Mouse (Mus musculus) hindbrain, embryonic 13.5 days (tissue): ENCODE results near the gene Hpse2. TPM values are rescaled to one million over a fixed set of nuclear protein-coding genes. Genes with fewer than 3 reads are reported as not detected.

Source experiments
- ATAC-seq: fragments of 200-750 bp; cut with Nextera tagmentation; 2 replicates; pipeline ENCODE4 v1.8.0; 2017; ENCODE audit warnings: moderate TSS enrichment; ENCODE audit not compliant: low FRiP score
- H3K27ac ChIP-seq: fragments of 300-500 bp; sonication (generic); 2 replicates; pipeline ENCODE4 v1.5.1; 2015; ENCODE audit warnings: inconsistent platforms, mild to moderate bottlenecking, moderate library complexity
- H3K27me3 ChIP-seq: fragments of 300-500 bp; sonication (generic); 2 replicates; pipeline ENCODE4 v1.6.1; 2015; ENCODE audit warnings: mild to moderate bottlenecking, inconsistent platforms
- H3K36me3 ChIP-seq: fragments of 300-500 bp; sonication (generic); 2 replicates; pipeline ENCODE4 v1.6.1; 2015; ENCODE audit warnings: mild to moderate bottlenecking, inconsistent platforms
- H3K4me1 ChIP-seq: fragments of 300-500 bp; sonication (generic); replicated peaks from 2 replicates; pipeline ENCODE4 v1.6.1; 2015; ENCODE audit warnings: inconsistent platforms
- H3K4me2 ChIP-seq: fragments of 300-500 bp; sonication (generic); 2 replicates; pipeline ENCODE4 v1.6.1; 2015; ENCODE audit warnings: inconsistent platforms, mild to moderate bottlenecking, moderate library complexity
- H3K4me3 ChIP-seq: fragments of 300-500 bp; sonication (generic); 2 replicates; pipeline ENCODE4 v1.5.1; 2015; ENCODE audit warnings: mild to moderate bottlenecking, inconsistent platforms
- H3K9ac ChIP-seq: fragments of 300-500 bp; sonication (generic); 2 replicates; pipeline ENCODE4 v1.6.1; 2015; ENCODE audit warnings: mild to moderate bottlenecking, inconsistent platforms
- H3K9me3 ChIP-seq: fragments of 300-500 bp; sonication (generic); 2 replicates; pipeline ENCODE4 v1.6.1; 2016; ENCODE audit warnings: inconsistent platforms
- WGBS: fragments of 180-500 bp; shearing (Covaris S2); methylation state at CpG from one replicate; pipeline ENCODE4 v1.1.7; 2015; 5-methylcytosine and 5-hydroxymethylcytosine counted together
- polyA plus RNA-seq: library from polyadenylated mRNA; unstranded; fragments of >200 nt; fragmentation: Nextera tagmentation; extraction: Ambion mirVana; gene quantifications from 2 replicates; pipeline ENCODE4 v1.2.1, GENCODE M21; 2015

Hpse2 gene
- polyA plus RNA-seq, 1 experiment from 2014 or later: 0.05 TPM

DNA sequence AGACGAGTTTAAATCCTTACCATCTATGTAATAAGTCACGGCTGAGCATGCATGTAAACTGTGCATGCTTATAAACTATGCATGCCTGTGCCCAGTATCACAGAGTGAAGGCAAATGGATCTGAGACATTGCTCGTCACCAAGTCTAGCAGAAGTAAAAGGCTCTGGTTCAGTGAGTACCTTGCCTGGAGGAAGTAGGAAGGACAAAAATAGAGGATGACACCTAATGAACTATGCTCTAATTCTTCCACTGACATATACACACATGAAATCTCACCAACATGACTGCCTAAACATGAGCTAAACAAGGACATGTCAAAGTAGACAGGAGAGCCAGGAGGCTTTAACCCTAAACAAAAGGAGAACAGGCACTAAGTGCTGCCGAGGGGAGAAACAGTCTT is 391.7 kb downstream of the Hpse2 start:
- no peak for ATAC-seq
- Histone ChIP-seq H3K4me3 (no peak overlapping the region), H3K9me3 (no peaks in the 10 kb centered on the region), H3K27me3 (no peaks in the 10 kb centered on the region), H3K36me3 (no peaks in the 10 kb centered on the region), H3K27ac (no peak overlapping the region), H3K4me1 (no peaks in the 10 kb centered on the region), H3K9ac (no peak overlapping the region), H3K4me2 (no peak overlapping the region)
- WGBS: 84% methylated on average over 4 of the region's 4 CpGs

DNA sequence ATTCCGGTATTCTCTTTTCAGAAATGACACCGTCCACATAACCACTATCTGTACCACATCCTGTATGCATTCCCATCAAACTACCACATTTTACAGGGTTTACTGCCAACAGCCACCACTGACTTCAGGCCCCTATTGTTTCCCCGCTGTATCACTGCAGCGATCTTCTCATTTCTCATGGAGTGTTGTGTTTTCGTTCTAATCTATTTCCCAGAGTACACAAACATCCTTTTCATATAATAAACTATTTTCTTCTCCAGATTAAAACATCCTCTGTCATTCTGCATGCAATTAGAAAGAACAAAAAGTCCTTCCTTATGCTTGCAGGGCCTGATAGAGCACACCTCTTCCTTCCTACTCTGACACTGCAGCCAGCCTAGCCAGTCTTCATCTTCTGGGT is 399.3 kb downstream of the Hpse2 start:
- Histone ChIP-seq H3K27ac (no peak overlapping the region), H3K4me2 (no peak overlapping the region), H3K4me1 (no peaks in the 10 kb centered on the region), H3K9ac (no peak overlapping the region), H3K36me3 (no peaks in the 10 kb centered on the region), H3K9me3 (no peaks in the 10 kb centered on the region; the same call in 1 of the 2 replicates), H3K27me3 (no peaks in the 10 kb centered on the region), H3K4me3 (no peak overlapping the region)
- WGBS: 89% methylated on average over 5 of the region's 5 CpGs
- no peak for ATAC-seq

DNA sequence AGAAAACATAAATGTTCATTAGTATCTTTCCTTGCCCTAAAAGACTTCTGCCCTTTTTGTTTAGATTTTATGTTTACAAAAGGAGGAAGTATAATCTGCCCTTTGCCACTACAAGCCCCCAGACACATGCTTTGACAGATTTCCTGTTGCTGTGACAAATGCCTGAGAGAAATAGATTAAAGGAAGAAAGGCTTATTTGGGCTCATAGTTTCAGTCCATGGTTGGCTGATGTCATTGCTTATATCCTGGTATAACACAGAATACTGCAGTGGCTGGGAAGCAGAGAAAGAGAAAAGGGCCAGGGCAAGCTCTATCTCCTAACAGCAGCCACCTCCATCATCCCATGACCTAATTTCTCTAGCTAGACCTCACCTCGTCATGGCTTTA is 401.8 kb downstream of the Hpse2 start:
- Histone ChIP-seq H3K9me3 (no peaks in the 10 kb centered on the region; the same call in 1 of the 2 replicates), H3K4me3 (no peak overlapping the region), H3K36me3 (no peaks in the 10 kb centered on the region), H3K9ac (no peak overlapping the region), H3K27me3 (no peaks in the 10 kb centered on the region), H3K4me2 (no peak overlapping the region), H3K27ac (no peak overlapping the region), H3K4me1 (no peaks in the 10 kb centered on the region)
- WGBS: 68% methylated on average over 1 of the region's 1 CpGs
- no peak for ATAC-seq

DNA sequence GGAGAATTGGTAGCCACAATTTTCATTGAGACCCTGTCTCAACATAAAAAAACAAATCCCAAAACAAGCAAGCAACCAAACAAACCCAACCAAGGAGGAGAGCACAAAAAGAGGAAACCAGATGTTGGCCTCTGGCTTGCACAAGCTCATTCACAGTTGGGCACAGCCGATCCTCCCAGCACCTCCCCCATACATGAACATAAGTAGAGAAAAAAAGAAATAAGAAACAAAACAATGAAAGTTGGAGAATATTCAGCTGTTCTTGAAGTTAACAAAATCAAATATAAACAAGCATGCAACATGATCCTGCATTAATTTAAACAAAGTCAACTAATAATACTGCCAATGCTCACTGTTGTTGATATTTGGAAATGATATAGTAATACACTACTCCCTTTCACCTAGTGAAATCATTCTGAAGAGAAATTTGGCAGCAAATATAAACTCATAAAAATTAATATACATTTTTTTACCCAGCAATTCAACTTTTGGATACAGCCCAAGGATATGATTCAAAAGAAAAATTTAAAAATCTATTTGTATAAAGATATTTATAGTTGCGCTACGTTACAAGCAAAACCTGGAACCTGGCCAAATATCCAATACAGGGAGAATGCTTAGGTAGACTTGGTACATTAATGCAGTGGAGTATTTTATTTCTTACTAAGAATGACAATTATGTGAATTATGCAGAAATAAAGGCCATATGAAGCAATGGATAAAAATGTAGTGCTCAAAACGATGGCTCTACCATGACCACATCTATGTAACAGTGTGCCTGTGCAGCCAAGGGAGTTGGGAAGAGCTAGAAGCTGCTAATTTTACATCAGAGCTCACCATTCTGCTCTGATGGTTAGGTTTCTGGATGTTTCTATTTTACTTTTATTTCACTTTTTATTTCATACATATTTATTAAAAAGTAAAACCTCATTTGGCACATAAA is 402.5 kb downstream of the Hpse2 start:
- ATAC-seq: no peak
- H3K9me3 ChIP-seq: no peaks in the 10 kb centered on the region; the same call in 1 of the 2 replicates
- H3K9ac ChIP-seq: no peak overlapping the region
- H3K4me2 ChIP-seq: no peak overlapping the region
- H3K4me1 ChIP-seq: no peaks in the 10 kb centered on the region
- H3K27ac ChIP-seq: no peak overlapping the region
- 82% methylated on average over 4 of the region's 4 CpGs for WGBS
- no peaks in the 10 kb centered on the region for H3K36me3 ChIP-seq
- H3K27me3 ChIP-seq: no peaks in the 10 kb centered on the region
- no peak overlapping the region for H3K4me3 ChIP-seq

DNA sequence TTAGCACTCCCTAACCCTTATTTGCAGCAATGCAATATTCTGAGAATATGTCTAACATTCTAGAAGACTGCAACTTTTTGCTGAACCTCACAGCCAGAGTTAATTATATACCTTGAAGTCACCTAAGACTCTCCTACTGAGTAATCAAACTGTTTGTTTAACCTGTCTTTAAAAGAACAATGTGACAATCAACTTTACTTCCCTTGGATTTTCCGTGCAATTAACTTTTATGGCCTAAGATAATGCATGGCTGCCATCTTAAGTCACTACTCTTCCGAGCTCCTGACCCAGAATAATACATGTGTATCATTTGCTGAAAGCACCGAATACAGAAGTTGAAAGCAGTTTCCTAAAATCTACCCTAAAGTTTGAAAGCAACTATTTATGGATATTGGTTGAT is 407.6 kb downstream of the Hpse2 start:
- no peaks in the 10 kb centered on the region for H3K36me3 ChIP-seq
- no peak overlapping the region for H3K27ac ChIP-seq
- no peaks in the 10 kb centered on the region; the same call in 1 of the 2 replicates for H3K9me3 ChIP-seq
- no peaks in the 10 kb centered on the region for H3K27me3 ChIP-seq
- no peak overlapping the region for H3K9ac ChIP-seq
- H3K4me2 ChIP-seq: no peak overlapping the region
- WGBS: 50% methylated on average over 3 of the region's 3 CpGs
- ATAC-seq: no peak
- no peak overlapping the region for H3K4me3 ChIP-seq
- no peaks in the 10 kb centered on the region for H3K4me1 ChIP-seq

DNA sequence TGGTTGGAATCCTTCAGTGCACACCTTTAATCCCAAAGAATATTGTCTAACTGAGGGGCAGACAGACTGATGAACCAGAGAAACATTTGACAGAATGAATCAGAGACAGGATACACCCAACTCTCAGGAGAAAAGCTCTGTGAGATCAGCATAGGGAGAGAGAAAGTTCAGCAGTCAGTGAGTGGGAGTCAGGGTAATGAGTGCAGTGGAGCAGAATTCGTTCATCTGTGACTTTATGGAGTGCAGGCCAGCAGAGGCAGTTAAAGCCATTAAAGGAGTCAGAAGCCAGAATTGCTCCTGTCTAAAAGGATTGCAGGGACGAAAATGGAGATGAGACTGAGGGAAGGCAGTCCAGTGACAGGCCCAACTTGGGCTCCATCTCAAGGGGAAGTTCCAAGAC is 410.2 kb downstream of the Hpse2 start:
- ATAC-seq: no peak
- Histone ChIP-seq H3K27ac (no peak overlapping the region), H3K27me3 (no peaks in the 10 kb centered on the region), H3K9me3 (no peaks in the 10 kb centered on the region), H3K9ac (no peak overlapping the region), H3K4me2 (no peak overlapping the region), H3K4me3 (no peak overlapping the region), H3K36me3 (no peaks in the 10 kb centered on the region), H3K4me1 (no peaks in the 10 kb centered on the region)
- WGBS: 77% methylated on average over 2 of the region's 2 CpGs

DNA sequence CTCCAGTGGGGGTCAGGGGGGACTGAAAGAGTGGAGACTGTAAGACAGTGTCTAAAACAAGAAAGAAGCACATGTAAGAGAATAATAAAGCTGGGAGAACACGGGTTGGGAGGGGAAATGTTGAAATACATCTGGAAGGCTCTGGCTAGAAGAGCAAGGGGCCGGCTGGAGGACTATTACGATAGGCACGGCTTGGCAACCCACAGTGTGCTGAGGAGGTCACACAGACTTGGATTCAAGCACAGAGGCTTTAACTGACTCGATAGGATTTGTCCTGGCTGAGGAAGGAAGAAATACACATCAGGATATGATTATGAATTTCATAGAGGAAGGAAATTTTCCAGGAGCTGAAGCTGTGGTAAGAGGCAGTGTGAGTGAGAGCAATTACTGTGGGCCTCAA is 414.4 kb downstream of the Hpse2 start:
- no peaks in the 10 kb centered on the region for H3K4me1 ChIP-seq
- no peaks in the 10 kb centered on the region for H3K36me3 ChIP-seq
- no peak overlapping the region for H3K4me3 ChIP-seq
- 92% methylated on average over 5 of the region's 5 CpGs for WGBS
- no peaks in the 10 kb centered on the region for H3K9me3 ChIP-seq
- H3K9ac ChIP-seq: no peak overlapping the region
- ATAC-seq: no peak
- no peak overlapping the region for H3K4me2 ChIP-seq
- H3K27ac ChIP-seq: no peak overlapping the region
- H3K27me3 ChIP-seq: no peaks in the 10 kb centered on the region

DNA sequence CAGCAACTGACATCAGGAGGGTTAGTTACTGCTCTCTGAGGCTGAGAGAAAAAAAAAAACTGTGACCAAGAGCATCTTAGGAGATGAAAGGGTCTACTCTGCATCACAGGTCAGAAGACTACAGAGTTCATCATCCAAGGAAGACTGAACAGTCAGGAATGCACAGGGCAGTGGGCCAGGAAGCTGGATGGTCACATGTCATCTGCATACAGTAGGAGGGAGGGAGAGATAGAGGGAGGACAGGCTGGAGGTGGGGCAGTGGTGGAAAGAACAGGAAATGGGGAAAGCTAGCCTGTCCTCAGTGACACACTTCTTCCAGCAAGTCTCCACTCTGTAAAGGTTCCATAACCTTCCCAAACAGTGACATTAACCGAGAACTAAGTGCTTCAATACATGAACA is 423.0 kb downstream of the Hpse2 start:
- Histone ChIP-seq H3K4me2 (no peak overlapping the region), H3K36me3 (no peaks in the 10 kb centered on the region), H3K4me3 (no peak overlapping the region), H3K9ac (no peak overlapping the region), H3K27ac (no peak overlapping the region), H3K4me1 (peaks cover 6% of the 10 kb centered on the region; the same call in 1 of the 2 replicates), H3K27me3 (no peaks in the 10 kb centered on the region), H3K9me3 (no peaks in the 10 kb centered on the region)
- WGBS: 83% methylated on average over 1 of the region's 1 CpGs
- no peak for ATAC-seq

DNA sequence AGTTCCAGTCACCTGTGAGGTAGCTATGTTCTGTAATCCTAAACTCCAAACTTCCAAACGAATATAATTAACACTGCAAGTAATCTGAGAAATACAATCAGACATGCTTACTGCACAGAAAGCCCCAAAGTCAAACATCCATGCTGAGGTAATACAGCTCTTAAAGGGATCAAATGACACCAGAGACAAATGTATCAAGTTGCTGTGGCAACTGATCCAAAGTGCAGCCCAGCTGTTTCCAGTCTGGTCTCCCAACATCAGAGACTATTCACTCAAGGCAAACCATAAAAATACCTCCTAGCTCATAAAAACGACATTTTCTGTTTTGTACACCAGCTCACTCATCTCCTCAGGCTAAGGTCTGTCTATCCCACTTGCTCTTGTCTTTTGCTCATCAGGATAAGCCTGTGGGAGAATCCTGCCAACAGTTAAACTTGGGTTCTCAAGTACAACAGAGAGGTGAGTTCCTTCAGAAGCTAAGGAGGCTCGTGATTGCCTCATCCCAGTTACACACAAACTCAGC is 440.0 kb downstream of the Hpse2 start:
- H3K4me1 ChIP-seq: no peaks in the 10 kb centered on the region
- no peak overlapping the region for H3K9ac ChIP-seq
- H3K4me3 ChIP-seq: no peak overlapping the region
- H3K27me3 ChIP-seq: no peaks in the 10 kb centered on the region
- H3K36me3 ChIP-seq: no peaks in the 10 kb centered on the region
- peaks cover 7% of the 10 kb centered on the region for H3K9me3 ChIP-seq
- no peak overlapping the region for H3K27ac ChIP-seq
- no peak for ATAC-seq
- no peak overlapping the region for H3K4me2 ChIP-seq
- 55% methylated on average over 3 of the region's 3 CpGs for WGBS

DNA sequence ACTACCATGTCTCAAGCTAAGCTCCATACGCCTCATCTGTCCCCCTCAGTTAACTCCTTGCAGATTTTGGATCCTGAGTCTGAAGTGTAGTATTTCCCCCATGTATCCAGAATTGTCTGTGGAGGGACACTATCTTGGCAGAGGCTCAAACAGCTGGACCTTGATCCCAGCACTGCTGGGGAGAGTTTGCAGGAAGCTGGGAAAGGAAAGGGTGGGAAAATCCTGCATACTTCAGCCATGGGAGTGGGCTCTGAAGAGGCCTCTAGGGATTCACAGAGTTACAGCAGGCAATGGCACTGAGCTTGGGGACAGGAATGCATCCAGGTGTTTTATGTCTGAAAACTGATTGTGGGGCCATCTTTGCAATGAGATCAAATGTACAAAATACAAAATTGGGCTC is 450.6 kb downstream of the Hpse2 start:
- 79% methylated on average over 1 of the region's 1 CpGs for WGBS
- H3K4me1 ChIP-seq: 0 out of 2 replicates have a peak, but pooled peaks cover 4% of the 10 kb centered on the region
- H3K36me3 ChIP-seq: no peaks in the 10 kb centered on the region
- peaks cover 8% of the 10 kb centered on the region for H3K9me3 ChIP-seq
- no peak overlapping the region for H3K9ac ChIP-seq
- no peak overlapping the region for H3K4me3 ChIP-seq
- no peak overlapping the region for H3K4me2 ChIP-seq
- no peaks in the 10 kb centered on the region for H3K27me3 ChIP-seq
- H3K27ac ChIP-seq: no peak overlapping the region
- no peak for ATAC-seq

DNA sequence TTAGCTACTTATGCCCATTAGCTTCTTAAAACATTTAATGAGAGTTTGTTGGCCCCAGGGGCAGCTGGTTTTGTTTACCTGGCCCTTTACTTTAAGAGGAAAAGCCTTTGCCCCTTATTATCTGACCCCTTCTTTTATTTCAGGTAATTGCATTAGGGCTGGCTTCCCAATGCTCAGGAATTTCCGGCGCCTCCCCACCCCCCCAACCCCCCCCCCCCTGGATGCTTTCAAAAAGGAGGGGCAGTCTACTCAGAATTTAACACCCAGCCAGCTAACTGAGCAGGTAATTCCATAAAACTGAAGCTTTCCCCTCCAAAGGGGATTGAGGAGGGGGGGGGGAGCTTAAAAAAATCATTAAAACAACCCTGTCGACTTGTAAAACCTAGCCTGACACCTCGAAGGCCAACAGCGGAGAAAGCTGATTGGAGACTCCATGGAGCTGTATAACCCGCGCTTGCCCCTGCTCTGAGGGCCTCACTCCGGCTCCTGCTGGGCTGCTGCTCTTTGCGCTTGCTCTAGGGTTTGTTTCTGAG is 451.4 kb downstream of the Hpse2 start:
- 0 out of 2 replicates have a peak, but pooled peaks cover 4% of the 10 kb centered on the region for H3K4me1 ChIP-seq
- 9% methylated on average over 9 of the region's 9 CpGs for WGBS
- ATAC-seq: no peak

DNA sequence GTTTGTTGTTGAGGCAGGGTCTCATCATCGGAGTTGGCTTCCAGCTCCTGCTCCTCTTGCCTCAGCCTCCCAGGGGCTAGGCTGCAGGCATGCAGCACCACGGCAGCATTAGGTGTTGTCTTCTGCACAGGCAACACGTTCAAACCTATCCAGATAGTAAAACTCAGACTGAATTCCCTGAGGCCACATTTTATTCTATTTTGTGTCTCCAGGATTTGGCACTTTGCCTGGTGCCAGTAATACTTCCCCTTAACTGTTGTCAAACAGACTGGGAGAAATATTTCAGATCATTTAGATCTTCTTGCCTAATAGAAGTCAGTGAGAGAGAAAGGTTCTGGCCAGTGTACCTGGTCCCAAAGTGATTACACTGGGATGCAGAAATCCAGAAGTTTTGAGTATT is 458.5 kb downstream of the Hpse2 start:
- Histone ChIP-seq H3K9ac (no peak overlapping the region), H3K27me3 (no peaks in the 10 kb centered on the region), H3K36me3 (no peaks in the 10 kb centered on the region), H3K4me1 (no peaks in the 10 kb centered on the region), H3K4me2 (no peak overlapping the region), H3K4me3 (no peak overlapping the region), H3K9me3 (no peaks in the 10 kb centered on the region), H3K27ac (no peak overlapping the region)
- 68% methylated on average over 3 of the region's 3 CpGs for WGBS
- no peak for ATAC-seq

More for the DNA sequence above, 451.4 kb downstream of the Hpse2 start:
- Histone ChIP-seq H3K4me3 (no peak overlapping the region), H3K27me3 (no peaks in the 10 kb centered on the region), H3K27ac (no peak overlapping the region), H3K9me3 (no peaks in the 10 kb centered on the region), H3K36me3 (no peaks in the 10 kb centered on the region), H3K4me2 (no peak overlapping the region), H3K9ac (no peak overlapping the region)
